Comparison of ENCODE assay signal across 11 mouse cellular contexts in the genomic region with DNA sequence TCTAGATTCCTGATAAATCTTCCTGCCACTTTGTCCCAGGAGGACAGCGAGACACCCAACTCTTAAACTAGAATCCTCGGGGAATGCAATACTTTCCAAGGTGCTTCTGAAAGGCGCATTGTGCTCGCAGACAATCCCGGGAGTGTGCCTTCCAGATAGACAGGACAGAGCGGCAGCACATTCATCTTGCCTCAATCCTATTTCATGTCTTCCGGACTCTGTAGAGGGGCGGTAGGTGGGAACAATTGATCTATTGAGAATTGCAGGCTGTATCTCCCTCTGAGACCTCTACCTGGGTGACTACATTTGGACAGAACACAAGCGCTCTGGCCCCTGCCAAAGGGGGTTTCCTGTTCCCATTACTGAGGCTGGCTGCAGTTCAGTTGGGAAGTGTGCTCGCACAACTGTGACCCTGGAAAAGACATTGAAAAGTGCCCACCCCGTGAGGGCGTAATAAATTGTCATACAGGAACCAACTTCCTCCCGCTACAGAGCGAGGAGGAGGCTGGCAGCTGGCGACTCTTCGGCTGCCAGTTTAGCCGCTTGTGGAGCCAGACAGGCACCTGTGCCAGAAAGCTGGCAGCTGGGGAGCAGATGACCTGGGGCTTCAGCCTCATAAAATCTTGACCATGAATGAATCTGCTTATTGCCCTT. TPM values are rescaled to one million over a fixed set of nuclear protein-coding genes. Genes with fewer than 3 reads are reported as not detected.
DNase-seq lines count a peak whose midpoint lies in the region; ATAC-seq lines count a peak whose summit lies in the region.
"Had no signal": no experiment of that assay in that cellular context is flagged by ENCODE, and none has a peak within 500 bp of the region (broad histone marks: within the 10 kb centered on the region; RNA-seq: fewer than 3 reads in every experiment).

No protein-coding gene starts in this region.

- peaks cover 11% of the 10 kb centered on the region for H3K4me1 ChIP-seq in hindbrain, embryonic 15.5 days (replicated peaks)
- 0 out of 2 replicates have a peak, but pooled peaks cover 2% of the 10 kb centered on the region for H3K4me1 ChIP-seq in hindbrain, embryonic 12.5 days
- H3K4me1 ChIP-seq in lung, embryonic 16.5 days (replicated peaks; ENCODE audit: control insufficient read depth, insufficient read depth, low read length): peaks cover 4% of the 10 kb centered on the region; the same call in 1 of the 2 replicates
- H3K4me1 ChIP-seq: liver, embryonic 15.5 days had no signal

- no peak overlapping the region for H3K4me2 ChIP-seq in hindbrain, embryonic 15.5 days
- no peak overlapping the region for H3K4me2 ChIP-seq in hindbrain, embryonic 12.5 days (replicated peaks)
- H3K4me2 ChIP-seq in lung, embryonic 16.5 days (ENCODE audit: low read depth, low read length): peak overlapping the region; percentile 37
- H3K4me2 ChIP-seq: liver, embryonic 15.5 days had no signal

- ATAC-seq in hindbrain, embryonic 15.5 days (ENCODE audit: low FRiP score, low read depth): peak; percentile 54
- ATAC-seq in hindbrain, embryonic 12.5 days (ENCODE audit: low FRiP score): no peak
- ATAC-seq in lung, embryonic 16.5 days (ENCODE audit: low read depth): peak; percentile 59; the same call in 1 of the 2 replicates

- H3K27ac ChIP-seq in hindbrain, embryonic 15.5 days (replicated peaks): no peak overlapping the region
- H3K27ac ChIP-seq in hindbrain, embryonic 12.5 days: no peak overlapping the region
- H3K27ac ChIP-seq in lung, embryonic 16.5 days (ENCODE audit: low read length): peak overlapping the region; percentile 58
- H3K27ac ChIP-seq: liver, embryonic 15.5 days had no signal

- H3K4me3 ChIP-seq in hindbrain, embryonic 15.5 days: no peak overlapping the region
- H3K4me3 ChIP-seq in hindbrain, embryonic 12.5 days: no peak overlapping the region
- H3K4me3 ChIP-seq in lung, embryonic 16.5 days (ENCODE audit: low read length): peak overlapping the region; percentile 0
- H3K4me3 ChIP-seq: liver, embryonic 15.5 days had no signal

- 0 out of 2 replicates have a peak, but pooled peaks cover 3% of the 10 kb centered on the region for H3K9me3 ChIP-seq in hindbrain, embryonic 15.5 days
- no peaks in the 10 kb centered on the region for H3K9me3 ChIP-seq in hindbrain, embryonic 12.5 days (replicated peaks)
- peaks cover 3% of the 10 kb centered on the region for H3K9me3 ChIP-seq in lung, embryonic 16.5 days (ENCODE audit: control insufficient read depth, low read length)
- H3K9me3 ChIP-seq: liver, embryonic 15.5 days had no signal

- DNase-seq in adrenal gland, postnatal 36 days: peak; percentile 11 to 20
- DNase-seq in cerebellum, postnatal 14 days: peak; percentile 75 to 78
- no peak for DNase-seq in testis, postnatal 14 days (ENCODE audit: low spot score)
- no peak for DNase-seq in layer of hippocampus, postnatal 25 days (ENCODE audit: extremely low spot score in 1 of 2, low spot score in 1 of 2)
- DNase-seq: thymus, adult 2 months had no signal

- 67% methylated on average over 17 of the region's 17 CpGs for WGBS in hindbrain, embryonic 15.5 days
- WGBS in hindbrain, embryonic 12.5 days: 85% methylated on average over 17 of the region's 17 CpGs
- WGBS in lung, embryonic 16.5 days: 38% methylated on average over 17 of the region's 17 CpGs

- H3K9ac ChIP-seq in hindbrain, embryonic 15.5 days: no peak overlapping the region
- no peak overlapping the region for H3K9ac ChIP-seq in hindbrain, embryonic 12.5 days
- peak overlapping the region; percentile 19; the same call in 1 of the 2 replicates for H3K9ac ChIP-seq in lung, embryonic 16.5 days (ENCODE audit: low read length)
- H3K9ac ChIP-seq: liver, embryonic 15.5 days had no signal

- H3K36me3 ChIP-seq in hindbrain, embryonic 15.5 days: no peaks in the 10 kb centered on the region
- no peaks in the 10 kb centered on the region for H3K36me3 ChIP-seq in hindbrain, embryonic 12.5 days
- no peaks in the 10 kb centered on the region for H3K36me3 ChIP-seq in lung, embryonic 16.5 days (ENCODE audit: control insufficient read depth, insufficient read depth, low read length)
- H3K36me3 ChIP-seq: G1E; liver, embryonic 15.5 days had no signal

- H3K27me3 ChIP-seq in hindbrain, embryonic 15.5 days: no peaks in the 10 kb centered on the region
- H3K27me3 ChIP-seq in hindbrain, embryonic 12.5 days: no peaks in the 10 kb centered on the region
- H3K27me3 ChIP-seq in lung, embryonic 16.5 days (ENCODE audit: control insufficient read depth, insufficient read depth, low read depth, low read length): no peaks in the 10 kb centered on the region
- H3K27me3 ChIP-seq: liver, embryonic 15.5 days had no signal

RNA-seq across cellular contexts. Expression of a gene that starts 45.0 kb away (rescaled TPM):
- polyA plus RNA-seq in hindbrain, embryonic 15.5 days (2015; fragmentation: Nextera tagmentation; extraction: Ambion mirVana): 0.21 TPM in 1 of 2 replicates, not detected in the other
- polyA plus RNA-seq in hindbrain, embryonic 12.5 days (2016; fragmentation: Nextera tagmentation; extraction: Ambion mirVana): 0.30 TPM in 1 of 2 replicates, not detected in the other
- total RNA-seq in adrenal gland, postnatal 36 days (2021): under 1 TPM in 1 of 2 experiments, not detected in 1; 0.46 TPM
- polyA plus RNA-seq in lung, embryonic 16.5 days (2015; fragmentation: Nextera tagmentation; extraction: Ambion mirVana): not detected in 2 replicates
- under 1 TPM in 1 of 2 experiments, not detected in 1; 0.37 TPM for total RNA-seq in layer of hippocampus, postnatal 25 days (2021)
- total RNA-seq: G1E; gastrocnemius, postnatal 4 days had no signal
- polyA plus RNA-seq: liver, embryonic 15.5 days; thymus, adult 2 months had no signal

RNA-seq across cellular contexts. Expression of a gene that starts 52.6 kb away (rescaled TPM):
- polyA plus RNA-seq in hindbrain, embryonic 15.5 days (2015; fragmentation: Nextera tagmentation; extraction: Ambion mirVana): 10.6 and 13.2 TPM in 2 replicates
- polyA plus RNA-seq in hindbrain, embryonic 12.5 days (2016; fragmentation: Nextera tagmentation; extraction: Ambion mirVana): 11.0 and 14.3 TPM in 2 replicates
- 10 to 100 TPM; 15.9 to 20.6 TPM for total RNA-seq in adrenal gland, postnatal 36 days (2021)
- polyA plus RNA-seq in lung, embryonic 16.5 days (2015; fragmentation: Nextera tagmentation; extraction: Ambion mirVana): 7.5 and 10.2 TPM in 2 replicates
- 10 to 100 TPM; 25.8 to 26.1 TPM for total RNA-seq in layer of hippocampus, postnatal 25 days (2021)

Comparison
In these comparisons a context has a peak if more than half of its experiments do, and no peak if none do; other contexts are left out.
1. DNase-seq: peak in adrenal gland, postnatal 36 days (2 of 2) and cerebellum, postnatal 14 days (2 of 2); none in testis, postnatal 14 days (single experiment) and layer of hippocampus, postnatal 25 days (0 of 2).